Mouse (Mus musculus) heart, embryonic 13.5 days (tissue): ENCODE measurements around the gene Rfk. TPM values are rescaled to one million over a fixed set of nuclear protein-coding genes. Genes with fewer than 3 reads are reported as not detected.

Source experiments
- ATAC-seq: fragments of 200-750 bp; cut with Nextera tagmentation; 2 replicates; pipeline ENCODE4 v1.8.0; 2017; ENCODE audit warnings: moderate TSS enrichment; ENCODE audit not compliant: insufficient number of reproducible peaks, low FRiP score, low TSS enrichment; ENCODE audit errors: extremely low read depth
- H3K27ac ChIP-seq: fragments of 300-500 bp; sonication (generic); replicated peaks from 2 replicates; pipeline ENCODE4 v1.5.1; 2015; ENCODE audit warnings: moderate library complexity, mild to moderate bottlenecking, inconsistent platforms
- H3K27me3 ChIP-seq: fragments of 300-500 bp; sonication (generic); replicated peaks from 2 replicates; pipeline ENCODE4 v1.6.1; 2015; ENCODE audit warnings: mild to moderate bottlenecking, inconsistent platforms
- H3K36me3 ChIP-seq: fragments of 300-500 bp; sonication (generic); 2 replicates; pipeline ENCODE4 v1.6.1; 2015; ENCODE audit warnings: mild to moderate bottlenecking, inconsistent platforms
- H3K4me1 ChIP-seq: fragments of 300-500 bp; sonication (generic); 2 replicates; pipeline ENCODE4 v1.6.1; 2015; ENCODE audit warnings: inconsistent platforms
- H3K4me2 ChIP-seq: fragments of 300-500 bp; sonication (generic); 2 replicates; pipeline ENCODE4 v1.6.1; 2015; ENCODE audit warnings: inconsistent platforms, mild to moderate bottlenecking, moderate library complexity
- H3K4me3 ChIP-seq: fragments of 300-500 bp; sonication (generic); 2 replicates; pipeline ENCODE4 v1.5.1; 2015; ENCODE audit warnings: moderate library complexity, mild to moderate bottlenecking, inconsistent platforms
- H3K9ac ChIP-seq: fragments of 300-500 bp; sonication (generic); 2 replicates; pipeline ENCODE4 v1.6.1; 2015; ENCODE audit warnings: inconsistent platforms, mild to moderate bottlenecking, moderate library complexity
- H3K9me3 ChIP-seq: fragments of 300-500 bp; sonication (generic); 2 replicates; pipeline ENCODE4 v1.6.1; 2016; ENCODE audit warnings: inconsistent platforms
- WGBS: fragments of 180-500 bp; shearing (Covaris S2); methylation state at CpG from one replicate; pipeline ENCODE4 v1.1.7; 2015; ENCODE audit warnings: mixed read lengths; 5-methylcytosine and 5-hydroxymethylcytosine counted together
- polyA plus RNA-seq: library from polyadenylated mRNA; unstranded; fragments of >200 nt; fragmentation: Nextera tagmentation; extraction: Ambion mirVana; gene quantifications from 2 replicates; pipeline ENCODE4 v1.2.1, GENCODE M21; 2015

Rfk gene
- polyA plus RNA-seq, 1 experiment from 2014 or later: 70.6 TPM

DNA sequence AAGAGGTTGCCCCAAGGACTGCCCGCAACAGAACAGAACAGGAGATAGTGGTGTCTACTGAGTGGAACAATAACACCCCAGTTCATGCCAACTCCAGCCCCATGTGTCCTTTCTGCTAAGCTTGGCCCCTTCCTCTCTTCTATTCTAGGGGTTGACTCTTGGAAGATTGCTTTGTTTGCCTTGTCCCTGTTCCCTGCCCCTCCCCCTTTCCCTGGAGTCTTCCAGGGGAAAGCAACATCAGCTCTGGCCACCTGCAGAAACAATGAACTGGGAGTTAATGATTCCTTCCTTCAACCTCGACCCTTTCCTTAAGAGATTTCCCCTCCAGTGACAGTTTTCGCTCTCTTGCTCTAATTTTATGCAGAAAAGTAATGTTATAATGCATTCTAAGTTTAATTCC, 36.5 kb upstream of the Rfk start:
- H3K36me3 ChIP-seq: 0 out of 2 replicates have a peak, but pooled peaks cover 3% of the 10 kb centered on the region
- 63% methylated on average over 3 of the region's 3 CpGs for WGBS
- no peak overlapping the region for H3K27ac ChIP-seq
- H3K27me3 ChIP-seq: 0 out of 2 replicates have a peak, but pooled peaks cover 6% of the 10 kb centered on the region
- H3K9ac ChIP-seq: no peak overlapping the region
- no peak for ATAC-seq
- H3K9me3 ChIP-seq: no peaks in the 10 kb centered on the region
- H3K4me3 ChIP-seq: no peak overlapping the region
- peaks cover 23% of the 10 kb centered on the region for H3K4me1 ChIP-seq
- no peak overlapping the region for H3K4me2 ChIP-seq

DNA sequence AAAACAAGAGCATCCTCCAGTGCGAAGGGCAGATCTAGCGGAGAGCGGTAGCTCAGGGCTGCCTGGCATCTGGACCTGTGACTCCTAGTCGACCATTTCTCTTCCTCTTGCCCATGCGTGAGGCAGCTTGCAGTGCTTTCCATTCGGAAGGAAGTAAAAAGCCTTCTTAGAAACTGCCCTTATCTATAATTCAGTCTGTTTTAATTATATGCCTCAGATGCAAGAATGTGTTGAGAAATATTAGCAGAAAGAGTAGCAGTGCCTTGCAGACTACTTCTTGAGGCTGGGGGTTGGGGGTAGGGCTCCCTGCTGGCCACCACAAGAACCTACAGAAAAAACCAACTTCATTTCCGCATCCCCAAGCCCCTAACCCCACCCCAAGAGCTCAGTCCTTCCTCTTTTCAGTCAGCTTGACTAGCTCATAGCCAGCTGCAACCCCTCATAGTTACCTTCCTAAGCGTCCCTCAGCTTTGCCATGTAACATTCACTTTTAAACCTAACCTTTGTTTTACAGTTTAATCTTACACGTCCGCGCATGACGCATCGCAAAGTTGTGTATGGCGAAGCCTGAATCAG, 34.4 kb upstream of the Rfk start:
- no peaks in the 10 kb centered on the region for H3K36me3 ChIP-seq
- H3K27me3 ChIP-seq: 0 out of 2 replicates have a peak, but pooled peaks cover 6% of the 10 kb centered on the region
- ATAC-seq: no peak
- no peak overlapping the region for H3K27ac ChIP-seq
- no peak overlapping the region for H3K9ac ChIP-seq
- 67% methylated on average over 14 of the region's 14 CpGs for WGBS
- no peak overlapping the region for H3K4me2 ChIP-seq
- no peaks in the 10 kb centered on the region for H3K9me3 ChIP-seq
- H3K4me3 ChIP-seq: no peak overlapping the region
- H3K4me1 ChIP-seq: peaks cover 17% of the 10 kb centered on the region

DNA sequence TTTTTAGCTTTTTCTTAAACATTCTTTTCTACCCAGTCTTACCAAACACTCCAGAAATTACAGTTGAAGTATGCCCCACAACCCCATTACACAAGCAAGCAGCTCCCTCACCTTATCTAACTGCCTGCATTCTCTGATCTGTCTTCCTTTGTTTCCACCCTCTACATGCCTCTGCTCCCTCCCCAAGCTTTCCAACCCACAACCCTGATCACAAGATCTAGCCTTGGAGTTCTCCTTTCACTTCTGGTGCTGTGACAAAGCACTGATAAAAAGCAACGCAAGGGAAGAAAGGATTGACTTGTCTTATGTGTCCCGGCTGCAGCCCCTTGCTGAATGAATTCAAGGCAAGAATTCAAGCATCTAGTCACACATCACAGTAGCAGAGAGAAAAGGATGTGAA, 32.7 kb upstream of the Rfk start:
- WGBS: 29% methylated on average over 2 of the region's 2 CpGs
- no peak overlapping the region for H3K27ac ChIP-seq

DNA sequence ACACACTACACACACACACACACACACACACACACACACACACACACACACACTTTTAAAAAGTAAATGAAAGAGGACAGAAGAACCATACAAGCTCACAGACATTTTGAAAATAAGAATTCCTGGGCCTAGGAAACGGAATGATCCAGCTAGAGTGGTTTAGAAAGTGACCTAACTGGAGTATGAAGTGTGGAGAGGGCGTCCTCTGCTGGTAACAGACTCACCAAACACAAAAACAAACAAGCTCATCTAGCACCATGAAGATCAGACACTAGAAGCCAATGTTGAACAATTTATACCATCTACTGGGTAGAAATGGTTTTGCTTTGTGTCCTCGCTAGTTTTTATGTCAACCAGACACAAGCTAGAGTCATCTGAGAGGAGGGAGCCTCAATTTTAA, 29.1 kb upstream of the Rfk start:
- Histone ChIP-seq H3K4me2 (no peak overlapping the region), H3K9ac (no peak overlapping the region), H3K27ac (no peak overlapping the region), H3K4me1 (peaks cover 5% of the 10 kb centered on the region), H3K27me3 (no peaks in the 10 kb centered on the region), H3K4me3 (no peak overlapping the region), H3K9me3 (no peaks in the 10 kb centered on the region), H3K36me3 (no peaks in the 10 kb centered on the region)
- WGBS: 42% methylated on average over 3 of the region's 3 CpGs
- no peak for ATAC-seq

More for the DNA sequence above, 32.7 kb upstream of the Rfk start:
- Histone ChIP-seq H3K36me3 (no peaks in the 10 kb centered on the region), H3K4me1 (no peaks in the 10 kb centered on the region; the same call in 1 of the 2 replicates), H3K9me3 (no peaks in the 10 kb centered on the region), H3K27me3 (0 out of 2 replicates have a peak, but pooled peaks cover 6% of the 10 kb centered on the region), H3K4me3 (no peak overlapping the region), H3K4me2 (no peak overlapping the region), H3K9ac (no peak overlapping the region)
- ATAC-seq: no peak

DNA sequence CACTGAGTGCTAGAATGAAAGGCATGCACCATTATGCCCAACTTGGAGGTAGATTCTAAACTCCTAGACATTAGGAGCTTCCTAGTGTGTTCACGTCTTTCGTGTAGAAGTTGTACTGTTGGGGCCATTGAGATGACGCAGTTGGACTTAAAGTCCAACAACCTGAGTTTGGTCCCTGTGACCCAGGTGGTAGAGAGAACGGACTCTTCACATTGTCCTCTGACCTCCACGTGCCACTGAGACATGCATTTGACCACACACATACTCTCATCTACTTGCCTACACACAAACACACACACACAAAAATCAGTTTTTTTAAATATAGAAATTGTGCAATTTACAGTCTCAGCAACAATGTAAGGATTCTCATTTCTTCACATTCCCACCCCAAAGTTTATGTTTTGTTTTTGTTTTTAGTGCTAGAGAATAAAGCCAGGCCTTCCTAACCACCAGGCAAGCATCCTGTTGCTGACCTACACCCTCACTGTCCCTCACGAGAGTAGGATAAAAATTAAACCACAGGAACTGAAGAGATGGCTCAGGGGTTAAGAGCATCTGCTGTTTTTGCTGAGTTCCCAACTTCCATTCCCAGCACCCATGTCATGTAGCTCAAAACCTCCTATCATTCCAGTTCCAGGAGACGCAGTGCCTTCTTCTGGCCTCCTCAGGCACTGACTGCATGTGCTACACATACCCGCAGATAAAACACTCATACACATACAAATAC, 27.3 kb upstream of the Rfk start:
- Histone ChIP-seq H3K9me3 (no peaks in the 10 kb centered on the region), H3K4me2 (no peak overlapping the region), H3K4me1 (peaks cover 5% of the 10 kb centered on the region), H3K27ac (no peak overlapping the region), H3K36me3 (no peaks in the 10 kb centered on the region), H3K4me3 (no peak overlapping the region), H3K27me3 (no peaks in the 10 kb centered on the region), H3K9ac (no peak overlapping the region)
- no peak for ATAC-seq
- WGBS: 89% methylated on average over 8 of the region's 8 CpGs

DNA sequence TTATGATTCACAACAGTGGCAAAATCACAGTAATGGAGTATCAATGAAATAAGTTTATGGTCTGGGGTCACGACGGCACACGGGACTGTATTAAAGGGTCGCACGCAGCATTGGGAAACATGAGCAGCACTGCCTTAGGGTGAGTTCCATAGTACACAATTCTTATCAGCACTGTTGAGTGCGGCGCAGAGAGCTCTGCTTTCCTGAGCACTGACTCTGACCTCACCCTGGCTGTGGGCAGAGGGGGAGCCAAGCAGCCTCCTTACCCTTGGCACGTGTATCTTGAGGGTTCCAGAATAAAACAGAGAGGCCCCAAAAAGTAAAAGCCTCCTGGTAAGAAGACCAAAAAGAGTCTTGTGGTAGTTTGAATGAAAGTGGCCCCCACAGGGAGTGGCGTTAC, 25.3 kb upstream of the Rfk start:
- Histone ChIP-seq H3K36me3 (no peaks in the 10 kb centered on the region), H3K4me3 (no peak overlapping the region), H3K4me2 (no peak overlapping the region), H3K4me1 (peaks cover 5% of the 10 kb centered on the region), H3K9me3 (no peaks in the 10 kb centered on the region), H3K9ac (no peak overlapping the region), H3K27me3 (no peaks in the 10 kb centered on the region), H3K27ac (no peak overlapping the region)
- no peak for ATAC-seq
- 42% methylated on average over 9 of the region's 9 CpGs for WGBS

DNA sequence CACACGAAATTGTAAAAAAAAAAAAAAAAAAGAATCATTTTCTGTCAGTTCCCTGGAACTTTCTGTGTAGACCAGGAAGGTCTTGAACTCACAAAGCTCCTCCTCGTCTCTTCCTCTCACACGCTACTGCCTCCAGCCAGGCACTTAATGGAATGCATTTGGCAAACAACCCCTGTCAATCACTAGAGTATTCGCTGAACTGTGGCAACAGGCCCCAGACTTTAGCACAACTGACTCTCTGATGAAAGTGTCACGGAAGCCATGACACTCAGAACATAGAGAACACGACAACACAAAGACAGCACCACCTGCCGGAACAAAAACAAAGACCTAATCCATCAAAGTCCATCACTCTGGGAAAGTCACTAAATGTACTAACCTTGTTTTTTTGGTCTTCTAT, 24.3 kb upstream of the Rfk start:
- no peak for ATAC-seq
- Histone ChIP-seq H3K9ac (no peak overlapping the region), H3K9me3 (no peaks in the 10 kb centered on the region), H3K4me3 (no peak overlapping the region), H3K4me1 (peaks cover 5% of the 10 kb centered on the region), H3K36me3 (no peaks in the 10 kb centered on the region), H3K4me2 (no peak overlapping the region), H3K27me3 (no peaks in the 10 kb centered on the region), H3K27ac (no peak overlapping the region)
- 57% methylated on average over 7 of the region's 7 CpGs for WGBS

DNA sequence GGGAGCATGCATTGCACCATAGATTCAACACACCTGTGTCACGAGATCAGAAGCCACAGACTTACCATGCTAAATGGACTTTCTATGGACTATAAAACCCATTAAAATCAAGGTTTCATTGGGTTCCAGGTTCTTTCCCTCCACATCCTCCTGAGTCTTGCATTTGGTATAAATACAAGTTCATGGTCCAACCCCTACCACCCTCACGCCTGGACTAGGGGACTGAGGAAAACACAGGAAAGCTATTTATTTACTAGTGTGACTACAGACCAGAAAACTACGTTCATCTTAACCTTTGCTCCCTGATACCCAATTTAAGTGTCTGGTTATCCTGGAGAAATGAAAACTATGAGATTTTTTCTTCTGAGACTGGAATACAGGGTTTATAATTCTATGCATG, 21.1 kb upstream of the Rfk start, which contains the start of gene Gcnt1:
Gene Gcnt1, minus strand, starts transcription at position 144 of the 400 bp plus-strand sequence.
- Histone ChIP-seq H3K4me1 (peaks cover 9% of the 10 kb centered on the region), H3K9ac (no peak within 1 kb of the TSS), H3K4me3 (no peak within 1 kb of the TSS), H3K4me2 (no peak within 1 kb of the TSS), H3K27me3 (no peaks in the 10 kb centered on the region), H3K36me3 (no peaks in the 10 kb centered on the region), H3K27ac (no peak within 1 kb of the TSS), H3K9me3 (no peaks in the 10 kb centered on the region)
- 84% methylated on average over 3 of the region's 3 CpGs for WGBS
- ATAC-seq: no peak

DNA sequence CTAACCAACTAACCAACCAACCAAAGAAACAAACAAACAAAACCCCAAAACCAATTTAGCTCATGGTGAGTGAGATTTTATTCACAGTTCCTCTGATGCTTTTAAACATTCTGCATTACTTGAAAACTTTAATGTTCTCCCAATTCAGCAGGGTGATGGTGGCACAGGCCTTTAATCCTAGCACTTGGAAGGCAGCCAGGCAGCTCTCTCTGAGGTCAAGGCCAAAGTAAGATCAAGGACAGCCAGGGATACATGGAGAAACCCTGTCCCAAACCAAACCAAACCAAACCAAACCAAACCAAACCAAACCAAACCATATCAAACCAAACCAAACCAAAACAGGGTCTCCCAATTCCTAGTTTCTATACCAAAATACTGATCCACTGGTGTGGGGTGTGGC, 15.0 kb upstream of the Rfk start:
- Histone ChIP-seq H3K4me2 (no peak overlapping the region), H3K9ac (no peak overlapping the region), H3K27me3 (no peaks in the 10 kb centered on the region), H3K36me3 (no peaks in the 10 kb centered on the region), H3K4me1 (peaks cover 7% of the 10 kb centered on the region; the same call in 1 of the 2 replicates), H3K27ac (no peak overlapping the region), H3K9me3 (no peaks in the 10 kb centered on the region), H3K4me3 (no peak overlapping the region)
- ATAC-seq: no peak

DNA sequence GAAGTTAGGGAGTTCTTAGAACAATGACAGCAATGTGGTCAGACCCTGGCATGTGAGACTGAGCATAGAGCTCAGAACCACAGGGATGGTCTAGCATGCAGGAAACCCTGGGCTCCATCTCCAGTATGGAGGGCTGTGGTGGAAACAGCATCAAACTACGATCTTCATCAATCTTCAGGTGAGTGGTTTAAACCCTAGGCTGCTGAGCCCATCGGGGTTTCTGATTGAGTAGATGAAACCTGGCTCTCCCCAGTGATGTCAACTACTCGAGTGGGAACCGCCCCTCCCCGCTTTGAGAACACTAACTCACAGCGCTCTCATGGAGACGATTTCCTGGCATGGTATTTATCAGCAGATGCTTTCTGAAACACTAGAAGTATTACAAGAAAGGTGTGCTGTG, 13.3 kb upstream of the Rfk start:
- Histone ChIP-seq H3K4me3 (no peak overlapping the region), H3K27ac (no peak overlapping the region), H3K4me1 (peaks cover 7% of the 10 kb centered on the region; the same call in 1 of the 2 replicates), H3K4me2 (no peak overlapping the region), H3K9me3 (no peaks in the 10 kb centered on the region), H3K27me3 (no peaks in the 10 kb centered on the region), H3K36me3 (no peaks in the 10 kb centered on the region), H3K9ac (no peak overlapping the region)
- ATAC-seq: no peak
- 48% methylated on average over 7 of the region's 7 CpGs for WGBS

DNA sequence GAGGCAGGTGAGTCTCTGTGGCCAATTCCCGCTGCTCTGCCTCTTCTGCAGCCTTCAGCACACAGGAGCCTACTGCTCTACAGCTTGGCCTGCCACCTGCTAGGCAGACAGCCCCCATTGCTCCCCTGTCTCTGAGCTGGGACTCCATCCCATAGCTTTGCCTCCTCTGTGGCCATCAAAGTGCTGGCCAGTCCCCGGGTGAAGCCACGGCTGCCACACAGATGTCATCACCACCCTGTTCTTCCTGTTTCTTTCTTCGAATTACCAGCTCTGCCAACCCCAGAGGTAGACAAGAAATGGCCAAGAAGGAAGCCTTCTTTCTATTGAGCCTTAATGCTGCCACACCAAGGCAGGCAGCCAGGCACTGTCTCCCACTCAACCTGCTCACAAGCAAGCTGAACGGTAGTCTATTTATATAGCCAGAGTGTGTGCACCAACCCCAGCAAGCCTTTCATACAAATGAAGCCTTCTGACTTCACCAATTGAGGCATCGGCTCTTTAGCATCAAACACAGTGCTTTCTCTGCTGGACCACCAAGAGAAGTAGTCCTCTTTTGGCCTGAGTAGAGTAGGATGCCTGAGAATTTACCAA, 10.9 kb upstream of the Rfk start:
- ATAC-seq: no peak
- no peak overlapping the region for H3K27ac ChIP-seq
- H3K9ac ChIP-seq: no peak overlapping the region
- no peaks in the 10 kb centered on the region for H3K9me3 ChIP-seq
- 72% methylated on average over 6 of the region's 6 CpGs for WGBS
- H3K4me2 ChIP-seq: no peak overlapping the region
- no peak overlapping the region for H3K4me3 ChIP-seq
- H3K36me3 ChIP-seq: no peaks in the 10 kb centered on the region
- no peaks in the 10 kb centered on the region for H3K27me3 ChIP-seq
- 0 out of 2 replicates have a peak, but pooled peaks cover 2% of the 10 kb centered on the region for H3K4me1 ChIP-seq
